Mouse (Mus musculus): ENCODE measurements around the gene Fam169b.
A peak's percentile ranks its signal among the peaks of the same experiment; 100 is the strongest.
"Not testable (repeated sequence)": the region's sequence is repeated elsewhere in the genome, so short reads cannot be mapped to it uniquely, and the experiment has no call there.

Fam169b gene

DNA sequence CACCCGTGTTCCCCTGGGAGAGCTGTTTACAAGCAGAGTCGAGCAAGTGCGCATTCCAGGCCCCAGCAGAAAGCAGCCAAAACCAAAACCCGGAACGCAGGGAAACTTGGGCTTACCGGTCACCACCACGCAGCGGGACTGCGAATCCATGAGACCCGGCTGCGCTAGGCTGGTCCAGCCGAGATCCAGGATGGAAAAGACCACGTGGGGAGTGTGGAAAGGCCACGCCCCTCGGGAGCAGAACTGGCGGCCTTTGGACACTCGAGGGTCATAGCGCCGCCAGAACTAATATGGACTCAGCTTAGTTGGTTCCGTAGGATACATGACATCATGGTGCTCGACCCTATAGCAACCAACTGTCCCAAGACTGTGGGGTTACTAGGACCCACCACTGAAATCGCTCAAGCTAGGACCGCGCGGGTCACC is 9.6 kb upstream of the Fam169b start, which contains the start of gene Pgpep1l:
Pgpep1l (minus strand) TSS at position 206 of the 426 bp plus-strand sequence.
- no peak for DNase-seq (ENCODE audit: low read depth, low spot score)

- DNase-seq (ENCODE audit: low read depth, low spot score): peak; percentile 79
Measured at GRCm38 (mm10) chr7:68264531-68264930, 9.1 kb upstream of the Fam169b start.

GRCm38 (mm10) chr7:68265391-68265790 is 8.2 kb upstream of the Fam169b start:
- no peak for DNase-seq (ENCODE audit: low read depth, low spot score)

- no peak for DNase-seq (ENCODE audit: low read depth, low spot score)
Measured at GRCm38 (mm10) chr7:68266691-68267090, 6.9 kb upstream of the Fam169b start.

DNA sequence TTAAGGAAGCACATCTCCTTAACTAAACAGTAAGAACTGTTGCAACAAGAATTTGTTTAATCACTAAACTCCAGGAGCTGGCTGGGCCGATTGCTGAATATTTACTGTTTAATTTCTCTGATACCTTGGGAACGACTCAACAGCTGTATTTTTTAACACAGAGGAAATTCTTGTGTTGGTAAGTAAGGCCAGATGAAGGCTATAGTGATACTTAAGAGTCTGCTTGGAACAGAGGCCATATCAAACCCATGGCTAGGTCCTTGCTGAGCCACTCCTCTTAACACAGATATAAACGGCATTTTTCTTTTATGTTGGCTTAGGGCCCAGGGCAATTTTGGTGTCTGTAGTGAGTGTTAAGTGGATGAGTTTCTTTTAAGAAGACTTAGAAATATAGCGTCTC is 3.1 kb upstream of the Fam169b start:
- no peak for DNase-seq (ENCODE audit: low read depth, low spot score)

DNA sequence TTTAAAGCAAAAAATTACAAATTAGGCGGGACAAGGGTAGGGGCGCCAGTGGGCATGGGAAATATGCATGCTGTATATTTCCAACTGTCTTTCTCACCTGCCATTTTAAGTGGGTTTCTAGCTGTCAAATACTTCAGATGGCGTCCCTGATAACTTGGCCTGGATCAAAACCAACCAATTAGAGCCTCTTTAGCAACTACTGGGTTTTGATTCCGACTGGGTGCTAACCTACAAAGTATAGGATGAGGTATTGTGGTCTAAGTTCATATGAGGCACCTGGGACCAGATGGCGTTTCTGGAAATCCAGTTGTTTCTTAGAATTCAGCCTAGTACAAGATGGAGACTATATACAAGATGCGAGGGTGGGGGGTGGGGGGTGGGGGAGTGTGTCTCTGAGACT is 1.8 kb upstream of the Fam169b start:
- no peak for DNase-seq (ENCODE audit: low read depth, low spot score)

DNA sequence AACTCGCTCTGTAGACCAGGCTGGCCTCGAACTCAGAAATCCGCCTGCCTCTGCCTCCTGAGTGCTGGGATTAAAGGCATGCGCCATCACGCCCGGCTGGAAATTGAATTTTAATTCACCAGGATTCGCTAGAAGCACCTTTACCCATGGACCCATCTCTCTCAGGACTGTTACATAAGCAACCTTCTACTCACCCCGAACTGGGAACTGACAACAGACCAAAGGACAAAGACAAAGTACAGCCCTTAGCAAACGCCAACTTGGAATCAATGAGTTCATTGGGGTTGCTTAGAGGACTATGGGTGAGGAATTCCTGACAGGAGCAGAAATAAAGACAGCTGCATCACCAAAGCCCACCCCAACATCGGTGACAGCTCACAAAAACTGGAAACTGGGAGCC is 1.0 kb upstream of the Fam169b start:
- DNase-seq (ENCODE audit: low read depth, low spot score): no peak

DNA sequence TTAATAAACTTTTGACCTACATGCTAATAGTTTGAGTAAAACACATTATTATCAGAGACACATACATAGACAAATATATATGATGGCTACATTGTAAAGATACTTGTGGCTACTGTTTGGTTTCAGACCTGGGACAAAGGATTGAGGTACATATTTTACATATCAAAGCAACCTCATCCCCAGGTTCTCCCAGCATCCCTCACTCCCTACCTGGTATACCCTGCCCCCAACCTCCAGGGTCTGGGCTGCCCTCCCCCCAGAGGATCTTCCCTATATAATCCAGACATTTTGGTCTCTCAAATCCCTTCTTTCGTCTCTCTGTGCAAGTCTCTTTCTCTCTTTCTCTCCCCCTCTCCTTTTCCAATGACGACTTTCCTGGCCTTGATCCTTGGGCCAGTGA is 579 bp downstream of the Fam169b start:
- no peak for DNase-seq (ENCODE audit: low read depth, low spot score)

- DNase-seq (ENCODE audit: low read depth, low spot score): no peak
Measured at GRCm38 (mm10) chr7:68274951-68275350, 1.3 kb downstream of the Fam169b start.

DNA sequence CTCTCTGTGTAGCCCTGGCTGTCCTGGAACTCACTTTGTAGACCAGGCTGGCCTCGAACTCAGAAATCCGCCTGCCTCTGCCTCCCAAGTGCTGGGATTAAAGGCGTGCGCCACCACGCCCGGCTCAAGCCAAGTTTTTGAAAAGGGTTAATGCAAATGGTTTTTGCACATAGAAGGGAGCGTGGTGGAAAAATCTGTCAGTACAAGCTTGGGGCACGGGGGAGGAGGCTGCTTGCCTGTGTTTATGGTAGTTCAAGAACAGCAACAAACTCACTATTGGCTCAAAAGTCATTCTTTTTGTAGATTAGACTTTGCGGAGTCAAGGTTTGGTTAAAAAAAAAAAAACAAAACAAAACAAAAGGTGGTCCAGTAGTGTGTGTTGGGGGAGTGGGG is 1.8 kb downstream of the Fam169b start:
- not testable (repeated sequence) for DNase-seq (ENCODE audit: low read depth, low spot score)

GRCm38 (mm10) chr7:68275838-68276731 is 2.4 kb downstream of the Fam169b start:
- no peak for DNase-seq (ENCODE audit: low read depth, low spot score)

GRCm38 (mm10) chr7:68277054-68277896 is 3.6 kb downstream of the Fam169b start:
- no peak for DNase-seq (ENCODE audit: low read depth, low spot score)

DNA sequence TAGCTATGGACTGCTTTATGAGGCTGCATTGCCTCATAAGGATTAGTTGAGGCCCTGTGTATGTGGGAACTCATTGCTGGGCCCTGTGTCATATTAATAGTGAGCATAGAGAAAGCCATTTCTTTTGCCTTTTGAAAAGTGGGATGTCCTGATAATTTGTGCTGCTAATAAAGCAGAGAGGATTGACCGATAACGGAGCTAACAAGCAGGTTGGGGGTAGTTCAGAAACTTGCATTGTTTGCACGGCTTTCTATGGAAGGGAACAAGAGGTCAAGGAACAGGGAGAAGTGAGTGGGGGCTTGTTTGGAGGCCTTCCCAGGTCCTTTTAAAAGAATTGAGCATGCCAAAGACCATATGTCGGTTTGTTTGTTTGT is 4.2 kb downstream of the Fam169b start:
- no peak for DNase-seq (ENCODE audit: low read depth, low spot score)

GRCm38 (mm10) chr7:68278385-68278784 is 4.7 kb downstream of the Fam169b start:
- DNase-seq (ENCODE audit: low read depth, low spot score): no peak

DNA sequence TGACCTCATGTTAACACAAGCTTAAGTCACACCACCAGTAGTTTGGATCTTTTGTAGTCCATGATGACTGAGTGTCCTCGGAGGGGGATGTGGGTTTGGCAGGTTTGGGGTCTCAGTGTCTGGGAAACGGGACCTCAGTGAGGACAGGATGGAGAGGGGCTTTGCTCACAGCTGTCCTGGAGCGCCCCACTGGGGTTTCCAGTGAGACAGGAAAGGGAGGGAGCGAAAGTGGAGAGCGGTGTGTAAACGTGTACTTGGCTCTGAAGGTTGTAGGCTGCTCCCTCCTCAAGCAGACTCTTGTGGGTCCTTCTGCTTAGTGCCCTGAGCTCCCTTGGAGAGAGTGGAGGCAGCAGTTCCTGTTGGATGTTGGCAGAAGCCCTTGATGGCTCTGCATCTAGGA is 5.3 kb downstream of the Fam169b start:
- DNase-seq (ENCODE audit: low read depth, low spot score): no peak

GRCm38 (mm10) chr7:68279481-68279880 is 5.8 kb downstream of the Fam169b start:
- no peak for DNase-seq (ENCODE audit: low read depth, low spot score)

DNA sequence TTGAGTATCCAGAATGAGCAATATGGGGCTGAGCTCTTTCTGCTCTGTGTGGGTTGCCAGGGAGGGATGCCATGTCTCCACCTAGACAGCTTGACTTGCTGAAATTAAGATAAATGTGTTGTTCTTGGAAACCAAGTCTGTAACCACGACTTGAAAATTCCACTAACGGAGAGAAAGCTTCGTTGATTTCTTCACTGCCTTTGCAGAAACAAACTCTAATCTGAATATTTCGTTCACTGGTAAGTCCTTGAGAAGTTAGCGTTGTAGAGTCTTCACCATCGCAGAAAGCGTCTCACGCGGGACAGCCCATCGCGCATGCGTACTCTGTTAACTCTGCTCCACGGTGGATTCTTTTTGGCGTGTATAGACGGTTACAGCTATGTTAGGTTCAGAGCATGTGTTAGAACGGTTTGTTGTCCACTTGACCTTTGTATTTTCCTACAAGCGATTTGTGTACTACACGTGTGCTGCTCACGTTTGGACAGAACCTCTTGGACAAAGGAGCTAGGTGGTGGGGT is 6.8 kb downstream of the Fam169b start:
- DNase-seq (ENCODE audit: low read depth, low spot score): peak; percentile 31

DNA sequence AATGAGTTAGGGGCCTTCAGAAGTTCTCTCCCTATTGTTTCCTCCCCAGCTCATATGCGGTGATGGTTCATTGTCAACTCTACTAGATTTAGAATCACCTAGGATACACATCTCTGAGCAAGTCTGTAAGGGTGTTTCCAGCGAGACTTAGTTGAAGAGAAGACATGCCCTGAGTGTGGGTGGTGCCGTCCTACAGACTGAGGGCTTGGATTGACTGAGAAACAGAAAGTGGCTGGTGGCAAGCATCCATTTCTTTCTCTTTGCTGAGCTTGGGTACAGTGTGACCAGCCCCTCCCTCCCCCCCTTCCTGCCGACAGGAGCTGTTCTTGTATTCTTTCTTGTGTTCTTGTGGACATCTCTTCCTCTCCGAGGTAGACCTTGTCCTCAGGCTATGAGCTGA is 7.7 kb downstream of the Fam169b start:
- peak; percentile 31 for DNase-seq (ENCODE audit: low read depth, low spot score)

- no peak for DNase-seq (ENCODE audit: low read depth, low spot score)
Measured at GRCm38 (mm10) chr7:68282304-68283132, 8.9 kb downstream of the Fam169b start.

GRCm38 (mm10) chr7:68283133-68283520 is 9.5 kb downstream of the Fam169b start:
- not testable (repeated sequence) for DNase-seq (ENCODE audit: low read depth, low spot score)

DNA sequence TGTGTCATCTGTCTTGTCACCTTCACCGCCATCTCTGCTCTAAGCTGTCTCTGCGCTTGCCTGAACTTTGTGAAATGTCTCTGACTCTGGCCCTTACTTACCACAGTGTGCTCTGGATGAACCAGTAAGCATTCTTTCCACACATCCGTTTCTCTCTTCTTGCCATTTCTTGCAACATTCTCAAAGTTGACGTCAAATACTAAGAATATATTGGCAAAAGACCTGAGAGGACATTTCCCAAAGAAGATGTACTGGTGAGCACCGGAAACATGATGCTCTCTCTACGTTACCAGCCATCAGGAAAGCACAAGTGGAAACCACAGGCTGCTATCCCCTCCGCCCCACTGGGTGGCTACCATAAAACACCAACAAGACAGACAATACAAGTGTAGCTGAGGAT is 10.1 kb downstream of the Fam169b start:
- DNase-seq (ENCODE audit: low read depth, low spot score): no peak
